Mouse (Mus musculus): ENCODE measurements at regions not wholly inside any gene's neighbourhood (a gene's known extent, or its start where the extent isn't known, plus 50 kb on each side); places are given as distances from the start of the nearest gene placed in this dataset.

- peak; percentile 4 for DNase-seq (ENCODE audit: low read depth, low spot score)
Observed at GRCm38 (mm10) chr6:76202801-76203200, 294.8 kb downstream of the Gm9008 start.

Measured in telencephalon, adult 2 months (tissue).